Mouse (Mus musculus): ENCODE data around the gene BC005537.

BC005537 gene

GRCm38 (mm10) chr13:24849318-24849717 lies 47.9 kb downstream of the BC005537 start:
- DNase-seq: peak in 1 of 2 experiments; percentile 28

- DNase-seq: no peak
These were observed 50.5 kb downstream of the BC005537 start for GRCm38 (mm10) chr13:24851989-24852388.

- DNase-seq: no peak
These were observed 51.1 kb downstream of the BC005537 start for GRCm38 (mm10) chr13:24852570-24852969.

GRCm38 (mm10) chr13:24859115-24859514 lies 57.7 kb downstream of the BC005537 start:
- DNase-seq: no peak

GRCm38 (mm10) chr13:24861084-24861483 lies 59.6 kb downstream of the BC005537 start:
- DNase-seq: no peak

GRCm38 (mm10) chr13:24862021-24862420 lies 60.6 kb downstream of the BC005537 start:
- DNase-seq: no peak

- DNase-seq: peak in 1 of 2 experiments; percentile 73
These were observed 61.1 kb downstream of the BC005537 start for GRCm38 (mm10) chr13:24862520-24862919.
